Mouse (Mus musculus) neural tube, embryonic 12.5 days (tissue): ENCODE measurements around the gene Zc3h14. TPM values are rescaled to one million over a fixed set of nuclear protein-coding genes. Genes with fewer than 3 reads are reported as not detected.

Experiments
- ATAC-seq: fragments of 200-750 bp; cut with Nextera tagmentation; 2 replicates; pipeline ENCODE4 v1.8.0; 2017; ENCODE audit warnings: low read depth, mild to moderate bottlenecking, moderate TSS enrichment, moderate library complexity; ENCODE audit not compliant: low FRiP score
- H3K27ac ChIP-seq: fragments of 300-500 bp; sonication (generic); 2 replicates; pipeline ENCODE4 v1.5.1; 2016
- H3K27me3 ChIP-seq: fragments of 300-500 bp; sonication (generic); replicated peaks from 2 replicates; pipeline ENCODE4 v1.6.1; 2016; ENCODE audit warnings: mild to moderate bottlenecking
- H3K36me3 ChIP-seq: fragments of 300-500 bp; sonication (generic); 2 replicates; pipeline ENCODE4 v1.6.1; 2016; ENCODE audit warnings: mild to moderate bottlenecking
- H3K4me1 ChIP-seq: fragments of 300-500 bp; sonication (generic); 2 replicates; pipeline ENCODE4 v1.6.1; 2016
- H3K4me2 ChIP-seq: fragments of 300-500 bp; sonication (generic); replicated peaks from 2 replicates; pipeline ENCODE4 v1.6.1; 2016; ENCODE audit warnings: mild to moderate bottlenecking
- H3K4me3 ChIP-seq: fragments of 300-500 bp; sonication (generic); 2 replicates; pipeline ENCODE4 v1.5.1; 2016
- H3K9ac ChIP-seq: fragments of 300-500 bp; sonication (generic); 2 replicates; pipeline ENCODE4 v1.6.1; 2016; ENCODE audit warnings: mild to moderate bottlenecking
- H3K9me3 ChIP-seq: fragments of 300-500 bp; sonication (generic); 2 replicates; pipeline ENCODE4 v1.6.1; 2016; ENCODE audit warnings: mild to moderate bottlenecking
- WGBS: fragments of 180-500 bp; shearing (Covaris S2); methylation state at CpG from one replicate; pipeline ENCODE4 v1.1.7; 2016; 5-methylcytosine and 5-hydroxymethylcytosine counted together
- polyA plus RNA-seq: library from polyadenylated mRNA; unstranded; fragments of >200 nt; fragmentation: Nextera tagmentation; extraction: Ambion mirVana; gene quantifications from 2 replicates; pipeline ENCODE4 v1.2.1, GENCODE M21; 2016

Zc3h14 gene
- 139 and 146 TPM in 2 replicates for polyA plus RNA-seq

- H3K27ac ChIP-seq = peak within 1 kb of the TSS; percentile 86
- peak within 1 kb of the TSS; percentile 71 for H3K4me2 ChIP-seq
- H3K9me3 ChIP-seq = no peaks in the 10 kb centered on the region
- under 1% methylated on average over 74 of the region's 87 CpGs for WGBS
- H3K36me3 ChIP-seq = no peaks in the 10 kb centered on the region
- peaks cover 18% of the 10 kb centered on the region for H3K4me1 ChIP-seq
- peak; percentile 91 for ATAC-seq
- H3K9ac ChIP-seq = peak within 1 kb of the TSS; percentile 94
- H3K27me3 ChIP-seq = no peaks in the 10 kb centered on the region
- H3K4me3 ChIP-seq = peak within 1 kb of the TSS; percentile 91
These were observed at the start of gene Zc3h14 for GRCm38 (mm10) chr12:98746746-98747379. Gene Zc3h14, plus strand, starts transcription at chr12:98746964.

GRCm38 (mm10) chr12:98697202-98697601 lies 49.6 kb upstream of the Zc3h14 start:
- H3K36me3 ChIP-seq = peaks cover 14% of the 10 kb centered on the region
- no peaks in the 10 kb centered on the region for H3K27me3 ChIP-seq
- H3K4me1 ChIP-seq = no peaks in the 10 kb centered on the region
- no peak overlapping the region for H3K9ac ChIP-seq
- H3K9me3 ChIP-seq = no peaks in the 10 kb centered on the region
- H3K4me3 ChIP-seq = no peak overlapping the region
- H3K4me2 ChIP-seq = no peak overlapping the region
- H3K27ac ChIP-seq = no peak overlapping the region
- 93% methylated on average over 5 of the region's 5 CpGs for WGBS
- ATAC-seq = no peak

GRCm38 (mm10) chr12:98701564-98701963 lies 45.2 kb upstream of the Zc3h14 start:
- ATAC-seq = no peak
- no peaks in the 10 kb centered on the region for H3K4me1 ChIP-seq
- peaks cover 22% of the 10 kb centered on the region for H3K36me3 ChIP-seq
- 89% methylated on average over 9 of the region's 9 CpGs for WGBS
- H3K9me3 ChIP-seq = no peaks in the 10 kb centered on the region
- no peaks in the 10 kb centered on the region for H3K27me3 ChIP-seq
- no peak overlapping the region for H3K4me3 ChIP-seq
- no peak overlapping the region for H3K9ac ChIP-seq
- no peak overlapping the region for H3K4me2 ChIP-seq
- H3K27ac ChIP-seq = no peak overlapping the region

- Histone ChIP-seq H3K4me2 (no peak overlapping the region), H3K27me3 (no peaks in the 10 kb centered on the region), H3K36me3 (peaks cover 26% of the 10 kb centered on the region), H3K4me1 (no peaks in the 10 kb centered on the region), H3K9me3 (no peaks in the 10 kb centered on the region), H3K27ac (no peak overlapping the region), H3K9ac (no peak overlapping the region), H3K4me3 (no peak overlapping the region)
- no peak for ATAC-seq
- WGBS = 74% methylated on average over 2 of the region's 2 CpGs
These were observed 43.2 kb upstream of the Zc3h14 start for GRCm38 (mm10) chr12:98703554-98703953.

GRCm38 (mm10) chr12:98703961-98704360 lies 42.8 kb upstream of the Zc3h14 start:
- WGBS = 73% methylated on average over 10 of the region's 10 CpGs
- no peak overlapping the region for H3K9ac ChIP-seq
- no peaks in the 10 kb centered on the region for H3K27me3 ChIP-seq
- no peaks in the 10 kb centered on the region for H3K9me3 ChIP-seq
- no peak overlapping the region for H3K4me3 ChIP-seq
- ATAC-seq = no peak
- H3K4me2 ChIP-seq = no peak overlapping the region
- no peaks in the 10 kb centered on the region for H3K4me1 ChIP-seq
- peaks cover 23% of the 10 kb centered on the region for H3K36me3 ChIP-seq
- H3K27ac ChIP-seq = no peak overlapping the region

GRCm38 (mm10) chr12:98712819-98713218 lies 33.9 kb upstream of the Zc3h14 start:
- H3K36me3 ChIP-seq = 0 out of 2 replicates have a peak, but pooled peaks cover under 1% of the 10 kb centered on the region
- no peaks in the 10 kb centered on the region for H3K27me3 ChIP-seq
- H3K9me3 ChIP-seq = no peaks in the 10 kb centered on the region
- 72% methylated on average over 6 of the region's 6 CpGs for WGBS
- no peak overlapping the region for H3K9ac ChIP-seq
- no peak for ATAC-seq
- H3K4me2 ChIP-seq = no peak overlapping the region
- H3K4me1 ChIP-seq = peaks cover 7% of the 10 kb centered on the region
- H3K27ac ChIP-seq = no peak overlapping the region
- H3K4me3 ChIP-seq = no peak overlapping the region

- no peak overlapping the region for H3K9ac ChIP-seq
- no peaks in the 10 kb centered on the region for H3K27me3 ChIP-seq
- H3K4me3 ChIP-seq = no peak overlapping the region
- H3K27ac ChIP-seq = no peak overlapping the region
- H3K4me1 ChIP-seq = peaks cover 7% of the 10 kb centered on the region
- ATAC-seq = no peak
- H3K36me3 ChIP-seq = no peaks in the 10 kb centered on the region
- WGBS = 73% methylated on average over 7 of the region's 7 CpGs
- H3K4me2 ChIP-seq = no peak overlapping the region
- no peaks in the 10 kb centered on the region for H3K9me3 ChIP-seq
These were observed 33.1 kb upstream of the Zc3h14 start for GRCm38 (mm10) chr12:98713621-98714103.

GRCm38 (mm10) chr12:98714757-98715156 lies 32.0 kb upstream of the Zc3h14 start:
- Histone ChIP-seq H3K9ac (no peak overlapping the region), H3K27ac (no peak overlapping the region), H3K27me3 (no peaks in the 10 kb centered on the region), H3K36me3 (no peaks in the 10 kb centered on the region), H3K4me3 (no peak overlapping the region), H3K4me2 (no peak overlapping the region), H3K9me3 (no peaks in the 10 kb centered on the region), H3K4me1 (peaks cover 7% of the 10 kb centered on the region)
- 54% methylated on average over 11 of the region's 11 CpGs for WGBS
- ATAC-seq = no peak

GRCm38 (mm10) chr12:98716142-98716541 lies 30.6 kb upstream of the Zc3h14 start:
- Histone ChIP-seq H3K4me2 (no peak overlapping the region), H3K4me3 (no peak overlapping the region), H3K9ac (no peak overlapping the region), H3K4me1 (peaks cover 11% of the 10 kb centered on the region), H3K36me3 (no peaks in the 10 kb centered on the region), H3K27ac (no peak overlapping the region), H3K9me3 (no peaks in the 10 kb centered on the region), H3K27me3 (no peaks in the 10 kb centered on the region)
- ATAC-seq = no peak
- 90% methylated on average over 2 of the region's 2 CpGs for whole genome bisulfite sequencing

GRCm38 (mm10) chr12:98720628-98721027 lies 26.1 kb upstream of the Zc3h14 start:
- Histone ChIP-seq H3K27me3 (no peaks in the 10 kb centered on the region), H3K9me3 (no peaks in the 10 kb centered on the region), H3K27ac (no peak overlapping the region), H3K4me3 (no peak overlapping the region), H3K36me3 (0 out of 2 replicates have a peak, but pooled peaks cover 4% of the 10 kb centered on the region), H3K4me2 (no peak overlapping the region), H3K4me1 (peaks cover 4% of the 10 kb centered on the region; the same call in 1 of the 2 replicates), H3K9ac (no peak overlapping the region)
- WGBS = 68% methylated on average over 3 of the region's 3 CpGs
- 0 out of 2 replicates have a peak, but pooled peaks have one; percentile 76 for ATAC-seq

- 57% methylated on average over 3 of the region's 3 CpGs for WGBS
- no peak overlapping the region for H3K4me2 ChIP-seq
- H3K9me3 ChIP-seq = no peaks in the 10 kb centered on the region
- 0 out of 2 replicates have a peak, but pooled peaks have one; percentile 53 for ATAC-seq
- no peak overlapping the region for H3K4me3 ChIP-seq
- no peak overlapping the region for H3K9ac ChIP-seq
- H3K27me3 ChIP-seq = no peaks in the 10 kb centered on the region
- H3K36me3 ChIP-seq = 0 out of 2 replicates have a peak, but pooled peaks cover 4% of the 10 kb centered on the region
- peaks cover 4% of the 10 kb centered on the region; the same call in 1 of the 2 replicates for H3K4me1 ChIP-seq
- no peak overlapping the region for H3K27ac ChIP-seq
These were observed 25.7 kb upstream of the Zc3h14 start for GRCm38 (mm10) chr12:98721030-98721429.

- 95% methylated on average over 7 of the region's 7 CpGs for whole genome bisulfite sequencing
These were observed 22.5 kb upstream of the Zc3h14 start for GRCm38 (mm10) chr12:98724224-98724623.

More at GRCm38 (mm10) chr12:98724224-98724623, 22.5 kb upstream of the Zc3h14 start:
- H3K36me3 ChIP-seq = peaks cover 4% of the 10 kb centered on the region; the same call in 1 of the 2 replicates
- H3K27ac ChIP-seq = no peak overlapping the region
- H3K4me3 ChIP-seq = no peak overlapping the region
- H3K4me1 ChIP-seq = peaks cover 4% of the 10 kb centered on the region; the same call in 1 of the 2 replicates
- no peak overlapping the region for H3K4me2 ChIP-seq
- no peaks in the 10 kb centered on the region for H3K9me3 ChIP-seq
- ATAC-seq = no peak
- no peaks in the 10 kb centered on the region for H3K27me3 ChIP-seq
- H3K9ac ChIP-seq = no peak overlapping the region
